Mouse (Mus musculus) erythroblast, embryonic 14.5 days (primary cell): Measurements from ENCODE around the gene Wiz. TPM values are rescaled to one million over a fixed set of nuclear protein-coding genes. Genes with fewer than 3 reads are reported as not detected.

Source experiments
- H3K27me3 ChIP-seq: 2 replicates; pipeline ENCODE4 v1.6.1; 2012; ENCODE audit warnings: inconsistent platforms; ENCODE audit not compliant: control insufficient read depth
- H3K36me3 ChIP-seq: 2 replicates; pipeline ENCODE4 v1.6.1; 2012; ENCODE audit warnings: mild to moderate bottlenecking, inconsistent platforms; ENCODE audit not compliant: control insufficient read depth
- H3K4me1 ChIP-seq: 2 replicates; pipeline ENCODE4 v1.6.1; 2012; ENCODE audit warnings: inconsistent platforms; ENCODE audit not compliant: control insufficient read depth
- H3K4me3 ChIP-seq: replicated peaks from 2 replicates; pipeline ENCODE3; 2012; ENCODE audit warnings: moderate library complexity, mild to moderate bottlenecking, inconsistent platforms
- H3K9me3 ChIP-seq: 2 replicates; pipeline ENCODE4 v1.6.1; 2012; ENCODE audit warnings: low read length, inconsistent platforms, mixed read lengths; ENCODE audit not compliant: control insufficient read depth
- GATA1 ChIP-seq: IDR thresholded peaks from 2 replicates; pipeline ENCODE4 v1.6.1; 2012; ENCODE audit warnings: low read length, inconsistent platforms, mixed read lengths
- TAL1 ChIP-seq: IDR thresholded peaks from 3 replicates; pipeline ENCODE4 v1.6.1; 2012; ENCODE audit warnings: low read length, inconsistent platforms, mixed read lengths
- polyA plus RNA-seq: library from polyadenylated mRNA; stranded (reverse); fragments of >175 nt; gene quantifications from 2 replicates; pipeline ENCODE4 v1.2.3, GENCODE M21; 2012

Gene Wiz
- polyA plus RNA-seq, 1 experiment = 2.2 TPM

- H3K4me1 ChIP-seq = no peaks in the 10 kb centered on the region
- H3K4me3 ChIP-seq = no peak overlapping the region
- TF ChIP-seq GATA1 (no peak), TAL1 (no peak)
- no peaks in the 10 kb centered on the region for H3K9me3 ChIP-seq
- no peaks in the 10 kb centered on the region for H3K27me3 ChIP-seq
- H3K36me3 ChIP-seq = no peaks in the 10 kb centered on the region
These were observed 26.3 kb upstream of the Wiz start for GRCm38 (mm10) chr17:32415417-32416020.

DNA sequence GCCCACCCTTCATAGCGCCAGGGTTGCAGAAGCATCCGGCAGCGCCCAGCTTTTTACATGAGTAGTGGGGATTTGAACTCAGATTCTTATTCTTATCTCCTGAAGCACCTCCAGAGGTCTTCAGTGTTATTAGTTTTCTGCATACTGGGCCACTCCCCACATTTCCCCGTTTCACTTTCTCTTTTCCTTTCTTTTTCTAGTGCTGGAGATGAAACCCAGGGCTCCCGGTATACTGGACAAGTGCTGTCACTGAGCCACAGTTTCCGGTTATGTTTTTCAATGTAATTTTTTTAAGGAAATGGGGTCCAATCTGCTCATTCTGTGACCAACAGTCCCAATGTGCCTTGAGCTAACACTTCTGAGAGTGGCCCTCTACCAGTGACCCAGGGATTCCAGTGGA lies 22.7 kb upstream of the Wiz start:
- H3K36me3 ChIP-seq = no peaks in the 10 kb centered on the region
- TF ChIP-seq GATA1 (no peak), TAL1 (no peak)
- no peak overlapping the region for H3K4me3 ChIP-seq
- H3K27me3 ChIP-seq = no peaks in the 10 kb centered on the region
- no peaks in the 10 kb centered on the region for H3K4me1 ChIP-seq
- H3K9me3 ChIP-seq = no peaks in the 10 kb centered on the region

GRCm38 (mm10) chr17:32403417-32403816 lies 14.2 kb upstream of the Wiz start, which contains the start of gene Rasal3:
Gene Rasal3 (minus strand): TSS chr17:32403583.
- Histone ChIP-seq H3K9me3 (no peaks in the 10 kb centered on the region), H3K36me3 (no peaks in the 10 kb centered on the region), H3K27me3 (no peaks in the 10 kb centered on the region), H3K4me1 (peaks cover 19% of the 10 kb centered on the region), H3K4me3 (peak within 1 kb of the TSS; percentile 54)
- no peak for TF ChIP-seq TAL1

- Histone ChIP-seq H3K4me1 (peaks cover 19% of the 10 kb centered on the region), H3K4me3 (peak overlapping the region; percentile 54), H3K36me3 (no peaks in the 10 kb centered on the region), H3K27me3 (no peaks in the 10 kb centered on the region), H3K9me3 (no peaks in the 10 kb centered on the region)
- TF ChIP-seq TAL1 = no peak
- no peak for TF ChIP-seq GATA1
These were observed 13.5 kb upstream of the Wiz start for GRCm38 (mm10) chr17:32402779-32403157.

- TF ChIP-seq TAL1 (no peak), GATA1 (no peak)
- H3K4me3 ChIP-seq = peak overlapping the region; percentile 54
- H3K9me3 ChIP-seq = no peaks in the 10 kb centered on the region
- H3K4me1 ChIP-seq = peaks cover 19% of the 10 kb centered on the region
- peaks cover 3% of the 10 kb centered on the region; the same call in 1 of the 2 replicates for H3K27me3 ChIP-seq
- no peaks in the 10 kb centered on the region for H3K36me3 ChIP-seq
These were observed 13.0 kb upstream of the Wiz start for GRCm38 (mm10) chr17:32402011-32402778.

DNA sequence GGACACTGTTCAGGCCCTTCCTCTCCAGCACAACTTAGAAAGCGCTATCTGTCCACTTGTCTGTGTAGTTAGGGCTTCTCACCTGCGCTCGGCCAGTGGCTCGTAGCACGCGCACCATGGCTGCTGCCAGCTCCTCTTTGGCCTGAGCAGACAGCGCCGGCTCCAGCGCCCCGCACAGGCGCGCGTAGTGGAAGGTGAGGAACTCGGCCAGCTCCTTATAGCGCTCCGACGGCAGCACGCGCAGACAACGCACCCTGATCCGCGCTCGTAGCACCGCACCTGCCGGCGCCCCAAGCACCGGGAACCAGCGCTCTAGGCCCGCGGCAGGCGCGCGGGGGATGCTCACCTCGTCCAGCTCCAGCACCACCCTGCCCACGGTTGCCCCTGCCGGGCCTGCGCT lies 7.0 kb upstream of the Wiz start:
- H3K27me3 ChIP-seq = peaks cover 27% of the 10 kb centered on the region
- peaks cover 2% of the 10 kb centered on the region; the same call in 1 of the 2 replicates for H3K4me1 ChIP-seq
- no peak for TF ChIP-seq TAL1
- TF ChIP-seq GATA1 = no peak
- no peak overlapping the region for H3K4me3 ChIP-seq
- no peaks in the 10 kb centered on the region for H3K36me3 ChIP-seq
- no peaks in the 10 kb centered on the region for H3K9me3 ChIP-seq

DNA sequence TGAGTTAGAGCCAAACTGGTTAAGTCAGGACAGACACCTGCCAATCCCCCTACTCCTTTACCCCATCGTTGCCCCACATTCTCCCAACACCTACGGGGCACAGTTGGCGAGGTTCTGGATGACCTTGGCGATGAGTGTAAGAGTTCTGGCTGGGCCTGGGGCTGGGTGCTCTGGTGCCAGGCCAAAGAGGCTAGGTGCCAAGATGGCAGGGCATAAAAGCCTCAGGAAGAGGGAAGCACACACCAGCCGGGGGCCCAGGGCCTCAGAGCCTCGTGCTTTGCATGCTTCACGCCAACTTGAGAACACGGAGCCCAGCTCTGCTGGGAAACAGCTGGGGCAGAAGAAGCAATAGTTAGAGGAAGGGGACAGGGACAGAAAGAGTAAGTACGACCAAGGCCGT lies 4.7 kb upstream of the Wiz start:
- Histone ChIP-seq H3K4me3 (no peak overlapping the region), H3K4me1 (peaks cover 11% of the 10 kb centered on the region), H3K27me3 (peaks cover 31% of the 10 kb centered on the region), H3K36me3 (no peaks in the 10 kb centered on the region), H3K9me3 (no peaks in the 10 kb centered on the region)
- TF ChIP-seq TAL1 = no peak
- no peak for TF ChIP-seq GATA1

GRCm38 (mm10) chr17:32388370-32389100 lies 704 bp downstream of the Wiz start:
- H3K4me3 ChIP-seq = peak overlapping the region; percentile 81
- TF ChIP-seq GATA1 = no peak
- TF ChIP-seq TAL1 = no peak

DNA sequence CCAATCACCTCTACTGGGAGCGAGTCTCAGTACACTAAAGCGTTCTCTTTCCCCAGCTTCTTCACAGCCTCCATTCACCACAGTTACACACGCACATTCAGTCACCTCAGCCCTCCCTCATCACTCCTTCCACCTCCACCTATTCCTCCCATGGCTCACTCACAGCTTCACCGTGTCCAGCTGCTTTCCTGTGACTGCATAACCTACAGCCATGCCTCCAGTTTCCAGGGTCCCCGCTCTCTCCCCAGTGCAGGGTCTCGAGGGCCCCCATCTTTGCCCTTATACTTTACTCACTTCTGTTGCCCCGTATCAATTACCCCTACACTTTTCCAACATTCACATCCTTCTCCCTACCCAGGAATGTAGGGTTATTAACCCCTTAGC lies 1.3 kb downstream of the Wiz start:
- peaks cover 34% of the 10 kb centered on the region for H3K4me1 ChIP-seq
- no peaks in the 10 kb centered on the region for H3K9me3 ChIP-seq
- H3K36me3 ChIP-seq = peaks cover 4% of the 10 kb centered on the region; the same call in 1 of the 2 replicates
- peaks cover 16% of the 10 kb centered on the region for H3K27me3 ChIP-seq
- TF ChIP-seq GATA1 (no peak), TAL1 (no peak)
- H3K4me3 ChIP-seq = peak overlapping the region; percentile 81

More at GRCm38 (mm10) chr17:32388370-32389100, 704 bp downstream of the Wiz start:
- Histone ChIP-seq H3K27me3 (peaks cover 16% of the 10 kb centered on the region), H3K4me1 (peaks cover 34% of the 10 kb centered on the region), H3K9me3 (no peaks in the 10 kb centered on the region), H3K36me3 (peaks cover 2% of the 10 kb centered on the region; the same call in 1 of the 2 replicates)
